Comparison of ENCODE assay signal across 13 mouse cellular contexts in genomic region chr4:150379313-150379712, GRCm38 (mm10).
"Had no signal": no experiment of that assay in that cellular context is flagged by ENCODE, and none has a peak within 500 bp of the region (broad histone marks: within the 10 kb centered on the region; RNA-seq: fewer than 3 reads in every experiment).

No protein-coding gene starts in this region.

- H3K27ac ChIP-seq: hindbrain, postnatal 0 days; kidney, postnatal 0 days; limb, embryonic 13.5 days; liver, embryonic 14.5 days had no signal

- H3K4me2 ChIP-seq: limb, embryonic 13.5 days; lung, embryonic 14.5 days; midbrain, embryonic 11.5 days; neural tube, embryonic 13.5 days had no signal

- H3K9me3 ChIP-seq: limb, embryonic 13.5 days; neural tube, embryonic 13.5 days had no signal

- DNase-seq: kidney, adult 8-10 months; left cerebral cortex, postnatal 4 days; lung, embryonic 14.5 days; lung, postnatal 10 days; right cerebral cortex, adult 18-20 months; right cerebral cortex, postnatal 25 days had no signal

- H3K36me3 ChIP-seq: limb, embryonic 13.5 days; neural tube, embryonic 13.5 days had no signal

- H3K9ac ChIP-seq: limb, embryonic 13.5 days; liver, embryonic 14.5 days; lung, embryonic 14.5 days; neural tube, embryonic 13.5 days had no signal

- H3K4me3 ChIP-seq: limb, embryonic 13.5 days; neural tube, embryonic 13.5 days had no signal

- ATAC-seq: hindbrain, postnatal 0 days; midbrain, embryonic 16.5 days had no signal

- H3K27me3 ChIP-seq: limb, embryonic 13.5 days; neural tube, embryonic 13.5 days had no signal
